In genomic region chr14:30784614-30785013, GRCm38 (mm10) we compare ENCODE assay signal across 23 mouse cellular contexts.
"Had no signal": no experiment of that assay in that cellular context is flagged by ENCODE, and none has a peak within 500 bp of the region (broad histone marks: within the 10 kb centered on the region; RNA-seq: fewer than 3 reads in every experiment).

No protein-coding gene starts in this region.

- DNase-seq: gastrocnemius, postnatal 25 days; heart, adult 11 months; heart, adult 2 months; heart, postnatal 14 days; heart, postnatal 36 days; kidney, adult 18-20 months; kidney, adult 8-10 months; kidney, postnatal 10 days; kidney, postnatal 25 days; kidney, postnatal 4 days; liver; liver, embryonic 13.5 days had no signal

- H3K9me3 ChIP-seq: heart, embryonic 13.5 days; heart, embryonic 15.5 days; hindbrain, embryonic 13.5 days; hindbrain, embryonic 15.5 days; intestine, embryonic 15.5 days; limb, embryonic 10.5 days; limb, embryonic 12.5 days; liver, embryonic 13.5 days had no signal

- H3K9ac ChIP-seq: heart, embryonic 13.5 days; heart, embryonic 15.5 days; hindbrain, embryonic 13.5 days; hindbrain, embryonic 15.5 days; intestine, embryonic 15.5 days; limb, embryonic 12.5 days; liver, embryonic 13.5 days had no signal

- H3K27me3 ChIP-seq: heart, embryonic 13.5 days; heart, embryonic 15.5 days; hindbrain, embryonic 13.5 days; hindbrain, embryonic 15.5 days; intestine, embryonic 15.5 days; limb, embryonic 12.5 days; liver, embryonic 13.5 days had no signal

- H3K4me2 ChIP-seq: heart, embryonic 11.5 days; heart, embryonic 13.5 days; heart, embryonic 15.5 days; hindbrain, embryonic 13.5 days; hindbrain, embryonic 15.5 days; intestine, embryonic 15.5 days; limb, embryonic 12.5 days; liver, embryonic 11.5 days; liver, embryonic 13.5 days had no signal

- H3K27ac ChIP-seq: heart, adult 2 months; heart, embryonic 13.5 days; heart, embryonic 15.5 days; hindbrain, embryonic 13.5 days; hindbrain, embryonic 15.5 days; intestine, embryonic 15.5 days; layer of hippocampus, adult 2 months; left cerebral cortex, adult 2 months; limb, embryonic 10.5 days; limb, embryonic 12.5 days; liver, embryonic 13.5 days had no signal

- H3K36me3 ChIP-seq: intestine, embryonic 15.5 days had no signal

- H3K4me1 ChIP-seq: heart, embryonic 13.5 days; heart, embryonic 15.5 days; hindbrain, embryonic 13.5 days; hindbrain, embryonic 15.5 days; intestine, embryonic 15.5 days; limb, embryonic 10.5 days; limb, embryonic 12.5 days; liver, embryonic 13.5 days had no signal

- H3K4me3 ChIP-seq: heart, adult 2 months; heart, embryonic 13.5 days; heart, embryonic 15.5 days; hindbrain, embryonic 13.5 days; hindbrain, embryonic 15.5 days; intestine, embryonic 15.5 days; layer of hippocampus, adult 2 months; left cerebral cortex, adult 2 months; limb, embryonic 10.5 days; limb, embryonic 12.5 days; liver, embryonic 13.5 days had no signal
